Mouse (Mus musculus) adrenal gland, postnatal 14 days (tissue): Measurements from ENCODE around the gene Asphd2. TPM values are rescaled to one million over a fixed set of nuclear protein-coding genes. Genes with fewer than 3 reads are reported as not detected.

ENCODE experiments used
- DNase-seq: peaks from one replicate; pipeline ENCODE4 v3.0.0; 2021; ENCODE audit warnings: mixed read lengths
- total RNA-seq: library from RNA; stranded (reverse); gene quantifications from 2 replicates; pipeline ENCODE4 v1.2.3, GENCODE M21; 2021

The Asphd2 gene
- total RNA-seq, 1 experiment from 2014 or later, result 1.3 TPM

- no peak for DNase-seq
These were observed 45.5 kb downstream of the Asphd2 start for GRCm38 (mm10) chr5:112349169-112349568.

DNA sequence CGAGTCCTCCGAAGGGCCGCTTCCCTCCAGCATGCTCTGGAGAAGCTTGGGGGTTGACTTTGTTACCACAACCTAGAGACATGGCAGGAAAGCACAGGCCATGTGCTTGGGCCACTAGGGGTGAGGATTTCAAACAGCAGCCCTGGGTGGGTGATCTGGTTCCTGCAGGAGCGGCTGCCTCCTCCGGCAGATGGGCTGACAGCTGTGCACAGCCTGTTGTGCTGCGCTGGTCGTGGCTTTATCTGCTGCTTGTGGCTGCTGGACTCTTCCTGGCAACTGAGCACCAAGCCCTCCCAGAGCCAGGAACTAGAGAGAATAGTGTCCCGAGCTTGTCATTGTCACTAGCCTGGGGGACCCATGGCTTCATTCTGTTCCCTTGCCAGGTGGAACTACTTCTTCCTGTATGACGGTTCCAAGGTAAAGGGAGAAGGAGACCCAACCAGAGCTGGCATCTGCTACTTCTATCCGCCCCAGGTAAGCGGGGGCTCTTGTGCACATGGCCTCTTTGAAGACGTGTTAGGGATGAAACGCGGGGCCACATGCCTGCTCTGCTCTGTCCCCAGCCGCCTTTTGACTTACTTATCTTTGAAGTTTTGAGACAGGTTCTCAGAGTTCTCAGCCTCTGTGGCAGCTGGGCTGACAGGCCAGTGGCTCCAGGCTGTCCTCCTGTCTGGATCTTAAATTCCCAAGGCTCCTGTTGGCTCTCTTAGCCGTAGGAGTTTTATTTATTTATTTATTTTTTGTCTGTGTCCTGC is 48.3 kb downstream of the Asphd2 start:
- DNase-seq, result no peak

- no peak for DNase-seq
These were observed 50.3 kb downstream of the Asphd2 start for GRCm38 (mm10) chr5:112344092-112344960.

GRCm38 (mm10) chr5:112343205-112343595 is 51.5 kb downstream of the Asphd2 start:
- DNase-seq, result peak; percentile 79

GRCm38 (mm10) chr5:112342463-112343204 is 52.0 kb downstream of the Asphd2 start, which contains the start of the genes Srrd and Hps4:
Srrd (minus strand) TSS chr5:112343040.
Hps4 (plus strand) TSS chr5:112343083.
- peak; percentile 92 for DNase-seq

- no peak for DNase-seq
These were observed 55.5 kb downstream of the Asphd2 start for GRCm38 (mm10) chr5:112339215-112339614.

GRCm38 (mm10) chr5:112337004-112337403 is 57.7 kb downstream of the Asphd2 start:
- DNase-seq, result no peak

- peak; percentile 66 for DNase-seq
These were observed 59.2 kb downstream of the Asphd2 start for GRCm38 (mm10) chr5:112335473-112335872.

Other genes with a start within 250 kb of the Asphd2 start
- 16.2 and 28.2 TPM in 2 replicates for gene Cryba4, start 142.3 kb downstream of the Asphd2 start, total RNA-seq
- gene Crybb1, start 139.1 kb downstream of the Asphd2 start, total RNA-seq, result 1.8 and 1.9 TPM in 2 replicates
- gene Tpst2, start 118.2 kb downstream of the Asphd2 start, total RNA-seq, result 161 and 186 TPM in 2 replicates
- 33.0 and 35.2 TPM in 2 replicates for gene Tfip11, start 68.5 kb downstream of the Asphd2 start, total RNA-seq
- 23.7 and 41.2 TPM in 2 replicates for gene Srrd, start 51.8 kb downstream of the Asphd2 start, total RNA-seq
- 27.7 and 40.5 TPM in 2 replicates for gene Hps4, start 51.8 kb downstream of the Asphd2 start, total RNA-seq
- not detected in 2 replicates for gene Gm6583, start 38.8 kb downstream of the Asphd2 start, total RNA-seq
- gene Gm6588, start 54.6 kb upstream of the Asphd2 start, total RNA-seq, result not detected in 2 replicates
- gene Sez6l, start 182.3 kb upstream of the Asphd2 start, total RNA-seq, result 4.3 and 4.4 TPM in 2 replicates